Mouse (Mus musculus): ENCODE results near the gene Serpina1c. TPM values are rescaled to one million over a fixed set of nuclear protein-coding genes. Genes with fewer than 3 reads are reported as not detected.
"Not testable (repeated sequence)": the region's sequence is repeated elsewhere in the genome, so short reads cannot be mapped to it uniquely, and the experiment has no call there.

Serpina1c gene
- total RNA-seq (2014; fragmentation: Nextera tagmentation) (not detected in 2 replicates), total RNA-seq (2017) (not detected in 2 replicates)

- not testable (repeated sequence) for ATAC-seq (replicated peaks; ENCODE audit: poor library complexity, severe bottlenecking)
These were observed at the start of gene Serpina1c for GRCm38 (mm10) chr12:103904837-103905340. Gene Serpina1c (minus strand): TSS chr12:103904887.

- ATAC-seq (replicated peaks; ENCODE audit: poor library complexity, severe bottlenecking) = not testable (repeated sequence)
These were observed 48.3 kb upstream of the Serpina1c start for GRCm38 (mm10) chr12:103952972-103953371.

- no peak for ATAC-seq (replicated peaks; ENCODE audit: poor library complexity, severe bottlenecking)
These were observed 41.6 kb upstream of the Serpina1c start for GRCm38 (mm10) chr12:103946243-103946642.

- ATAC-seq (replicated peaks; ENCODE audit: poor library complexity, severe bottlenecking) = not testable (repeated sequence)
These were observed 4.5 kb upstream of the Serpina1c start for GRCm38 (mm10) chr12:103909181-103909580.

GRCm38 (mm10) chr12:103907746-103908145, 3.1 kb upstream of the Serpina1c start:
- ATAC-seq (replicated peaks; ENCODE audit: poor library complexity, severe bottlenecking) = not testable (repeated sequence)

GRCm38 (mm10) chr12:103901929-103902328, 2.8 kb downstream of the Serpina1c start:
- ATAC-seq (replicated peaks; ENCODE audit: poor library complexity, severe bottlenecking) = not testable (repeated sequence)

GRCm38 (mm10) chr12:103866873-103867272, 37.8 kb downstream of the Serpina1c start:
- ATAC-seq (replicated peaks; ENCODE audit: poor library complexity, severe bottlenecking) = not testable (repeated sequence)

GRCm38 (mm10) chr12:103863101-103863974, 41.3 kb downstream of the Serpina1c start, which contains the start of gene Serpina1a:
Gene Serpina1a (minus strand): TSS chr12:103863562.
- not testable (repeated sequence) for ATAC-seq (replicated peaks; ENCODE audit: poor library complexity, severe bottlenecking)

GRCm38 (mm10) chr12:103860976-103861375, 43.7 kb downstream of the Serpina1c start:
- ATAC-seq (replicated peaks; ENCODE audit: poor library complexity, severe bottlenecking) = no peak

GRCm38 (mm10) chr12:103860571-103860970, 44.1 kb downstream of the Serpina1c start:
- not testable (repeated sequence) for ATAC-seq (replicated peaks; ENCODE audit: poor library complexity, severe bottlenecking)

GRCm38 (mm10) chr12:103859584-103859983, 45.1 kb downstream of the Serpina1c start:
- ATAC-seq (replicated peaks; ENCODE audit: poor library complexity, severe bottlenecking) = not testable (repeated sequence)

GRCm38 (mm10) chr12:103853032-103853431, 51.7 kb downstream of the Serpina1c start:
- not testable (repeated sequence) for ATAC-seq (replicated peaks; ENCODE audit: poor library complexity, severe bottlenecking)

Other genes with a start within 250 kb of the Serpina1c start
- gene Serpina6, start 247.7 kb downstream of the Serpina1c start, total RNA-seq (2014; fragmentation: Nextera tagmentation) = not detected in 2 replicates
- not detected in 2 replicates for gene Serpina6, start 247.7 kb downstream of the Serpina1c start, total RNA-seq (2017)
- not detected in 2 replicates for gene Serpina16, start 228.7 kb downstream of the Serpina1c start, total RNA-seq (2014; fragmentation: Nextera tagmentation)
- gene Serpina16, start 228.7 kb downstream of the Serpina1c start, total RNA-seq (2017) = not detected in 2 replicates
- not detected in 2 replicates for gene Serpina1f, start 209.4 kb downstream of the Serpina1c start, total RNA-seq (2014; fragmentation: Nextera tagmentation)
- not detected in 2 replicates for gene Serpina1f, start 209.4 kb downstream of the Serpina1c start, total RNA-seq (2017)
- gene Serpina1d, start 131.3 kb downstream of the Serpina1c start, total RNA-seq (2014; fragmentation: Nextera tagmentation) = not detected in 2 replicates
- not detected in 2 replicates for gene Serpina1d, start 131.3 kb downstream of the Serpina1c start, total RNA-seq (2017)
- gene Serpina1b, start 74.5 kb downstream of the Serpina1c start, total RNA-seq (2014; fragmentation: Nextera tagmentation) = not detected in 2 replicates
- not detected in 2 replicates for gene Serpina1b, start 74.5 kb downstream of the Serpina1c start, total RNA-seq (2017)
- not detected in 2 replicates for gene Serpina1a, start 41.3 kb downstream of the Serpina1c start, total RNA-seq (2014; fragmentation: Nextera tagmentation)
- gene Serpina1a, start 41.3 kb downstream of the Serpina1c start, total RNA-seq (2017) = not detected in 2 replicates
- not detected in 2 replicates for gene Serpina1e, start 54.1 kb upstream of the Serpina1c start, total RNA-seq (2014; fragmentation: Nextera tagmentation)
- gene Serpina1e, start 54.1 kb upstream of the Serpina1c start, total RNA-seq (2017) = not detected in 2 replicates
- 0.17 TPM in 1 of 2 replicates, not detected in the other for gene Serpina11, start 85.1 kb upstream of the Serpina1c start, total RNA-seq (2014; fragmentation: Nextera tagmentation)
- not detected in 2 replicates for gene Serpina11, start 85.1 kb upstream of the Serpina1c start, total RNA-seq (2017)
- not detected in 2 replicates for gene Serpina9, start 108.9 kb upstream of the Serpina1c start, total RNA-seq (2014; fragmentation: Nextera tagmentation)
- not detected in 2 replicates for gene Serpina9, start 108.9 kb upstream of the Serpina1c start, total RNA-seq (2017)
- not detected in 2 replicates for gene Serpina12, start 139.6 kb upstream of the Serpina1c start, total RNA-seq (2014; fragmentation: Nextera tagmentation)
- 0.13 TPM in 1 of 2 replicates, not detected in the other for gene Serpina12, start 139.6 kb upstream of the Serpina1c start, total RNA-seq (2017)
- not detected in 2 replicates for gene Serpina5, start 196.2 kb upstream of the Serpina1c start, total RNA-seq (2014; fragmentation: Nextera tagmentation)
- gene Serpina5, start 196.2 kb upstream of the Serpina1c start, total RNA-seq (2017) = not detected in 2 replicates
- not detected in 2 replicates for gene Serpina3a, start 207.8 kb upstream of the Serpina1c start, total RNA-seq (2014; fragmentation: Nextera tagmentation)
- not detected in 2 replicates for gene Serpina3a, start 207.8 kb upstream of the Serpina1c start, total RNA-seq (2017)
- gene Serpina3b, start 223.1 kb upstream of the Serpina1c start, total RNA-seq (2014; fragmentation: Nextera tagmentation) = not detected in 2 replicates
- gene Serpina3b, start 223.1 kb upstream of the Serpina1c start, total RNA-seq (2017) = not detected in 2 replicates
- not detected in 2 replicates for gene Serpina3c, start 249.0 kb upstream of the Serpina1c start, total RNA-seq (2014; fragmentation: Nextera tagmentation)
- gene Serpina3c, start 249.0 kb upstream of the Serpina1c start, total RNA-seq (2017) = not detected in 2 replicates

Data from granulocyte monocyte progenitor cell, adult 5-6 weeks (primary cell).